Mouse (Mus musculus) ES-E14 (cell line): ENCODE data around the gene Wdr12. TPM values are rescaled to one million over a fixed set of nuclear protein-coding genes. Genes with fewer than 3 reads are reported as not detected.
A peak's percentile ranks its signal among the peaks of the same experiment; 100 is the strongest.

Experiments used
- DNase-seq: peaks from one replicate; pipeline ENCODE4 v3.0.0-alpha.2; 2013; ENCODE audit warnings: low read depth, low spot score
- H3K27ac ChIP-seq: 2 replicates; pipeline ENCODE4 v1.5.1; 2012; ENCODE audit warnings: low read depth, mild to moderate bottlenecking, low read length, moderate library complexity, mixed read lengths; ENCODE audit not compliant: poor library complexity, insufficient read depth, severe bottlenecking
- H3K36me3 ChIP-seq: 2 replicates; pipeline ENCODE4 v1.6.1; 2012; ENCODE audit warnings: mild to moderate bottlenecking, low read length, moderate library complexity, mixed read lengths; ENCODE audit not compliant: control insufficient read depth, poor library complexity, insufficient read depth, severe bottlenecking
- H3K4me1 ChIP-seq, 2 experiments: fragments of 150-350 bp in 1 of 2; sonication (generic) in 1 of 2; 2 replicates each; pipeline ENCODE4 v1.6.1; 2012; ENCODE audit warnings: low read length in 2 of 2, mild to moderate bottlenecking in 1 of 2, mixed read lengths in 1 of 2; ENCODE audit not compliant: control insufficient read depth in 2 of 2, insufficient read depth in 2 of 2, poor library complexity in 1 of 2
- H3K4me3 ChIP-seq, 2 experiments: fragments of 150-350 bp in 1 of 2; sonication (generic) in 1 of 2; 2 replicates each; pipeline ENCODE4 v1.5.1; 2012; ENCODE audit warnings: low read length in 2 of 2, low read depth in 1 of 2, mild to moderate bottlenecking in 1 of 2, mixed read lengths in 1 of 2; ENCODE audit not compliant: insufficient read depth in 1 of 2, poor library complexity in 1 of 2, severe bottlenecking in 1 of 2
- H3K9ac ChIP-seq: 2 replicates; pipeline ENCODE4 v1.6.1; 2012; ENCODE audit warnings: low read depth, mild to moderate bottlenecking, low read length, mixed read lengths; ENCODE audit not compliant: poor library complexity, insufficient read depth, severe bottlenecking
- H3K9me3 ChIP-seq: fragments of 150-350 bp; sonication (generic); 2 replicates; pipeline ENCODE4 v1.6.1; 2012; ENCODE audit warnings: low read depth, mild to moderate bottlenecking, low read length; ENCODE audit not compliant: control insufficient read depth, insufficient read depth
- CHD2 ChIP-seq: IDR thresholded peaks from 2 replicates; pipeline ENCODE4 v1.6.1; 2014; ENCODE audit warnings: mild to moderate bottlenecking, low read depth, low read length, inconsistent platforms
- HCFC1 ChIP-seq: IDR thresholded peaks from 2 replicates; pipeline ENCODE4 v1.6.1; 2012; ENCODE audit warnings: low read length, inconsistent platforms, borderline replicate concordance; ENCODE audit not compliant: insufficient read depth
- MAFK ChIP-seq: IDR thresholded peaks from 2 replicates; pipeline ENCODE4 v1.6.1; 2014; ENCODE audit warnings: mild to moderate bottlenecking, low read depth, low read length, inconsistent platforms; ENCODE audit not compliant: insufficient read depth
- ZC3H11A ChIP-seq: IDR thresholded peaks from 2 replicates; pipeline ENCODE4 v1.6.1; 2012; ENCODE audit warnings: low read depth, mild to moderate bottlenecking, inconsistent platforms, low read length, borderline replicate concordance
- ZNF384 ChIP-seq: IDR thresholded peaks from 2 replicates; pipeline ENCODE4 v1.6.1; 2012; ENCODE audit warnings: low read depth, low read length, inconsistent platforms
- in situ Hi-C, 2 experiments: fragments of 600-800 bp; cut with MboI; formaldehyde crosslinking; loops; one replicate each; pipeline ENCODE4 v1.15.1; 2025; ENCODE audit warnings: low sequenced_read_pairs in 2 of 2, inconsistent platforms in 1 of 2; ENCODE audit not compliant: unreplicated experiment in 2 of 2
- total RNA-seq: library from RNA; depleted of rRNA; stranded (reverse); fragments of 300-350 nt; gene quantifications from 2 replicates; pipeline ENCODE4 v1.2.3, GENCODE M21; 2012; rRNA removed

The Wdr12 gene
- total RNA-seq, 1 experiment = 71.2 TPM

- Histone ChIP-seq H3K4me1 (no peaks in the 10 kb centered on the region), H3K36me3 (no peaks in the 10 kb centered on the region), H3K4me3 (no peak overlapping the region), H3K27ac (no peak overlapping the region), H3K9ac (no peak overlapping the region), H3K9me3 (no peaks in the 10 kb centered on the region)
- no peak for DNase-seq
- TF ChIP-seq CHD2 = no peak
- no peak for TF ChIP-seq ZC3H11A
- no peak for TF ChIP-seq MAFK
- no peak for TF ChIP-seq ZNF384
- no peak for TF ChIP-seq HCFC1
- in situ Hi-C loops = no loop called here
Measured at GRCm38 (mm10) chr1:60044595-60044994, 53.9 kb downstream of the Wdr12 start.

DNA sequence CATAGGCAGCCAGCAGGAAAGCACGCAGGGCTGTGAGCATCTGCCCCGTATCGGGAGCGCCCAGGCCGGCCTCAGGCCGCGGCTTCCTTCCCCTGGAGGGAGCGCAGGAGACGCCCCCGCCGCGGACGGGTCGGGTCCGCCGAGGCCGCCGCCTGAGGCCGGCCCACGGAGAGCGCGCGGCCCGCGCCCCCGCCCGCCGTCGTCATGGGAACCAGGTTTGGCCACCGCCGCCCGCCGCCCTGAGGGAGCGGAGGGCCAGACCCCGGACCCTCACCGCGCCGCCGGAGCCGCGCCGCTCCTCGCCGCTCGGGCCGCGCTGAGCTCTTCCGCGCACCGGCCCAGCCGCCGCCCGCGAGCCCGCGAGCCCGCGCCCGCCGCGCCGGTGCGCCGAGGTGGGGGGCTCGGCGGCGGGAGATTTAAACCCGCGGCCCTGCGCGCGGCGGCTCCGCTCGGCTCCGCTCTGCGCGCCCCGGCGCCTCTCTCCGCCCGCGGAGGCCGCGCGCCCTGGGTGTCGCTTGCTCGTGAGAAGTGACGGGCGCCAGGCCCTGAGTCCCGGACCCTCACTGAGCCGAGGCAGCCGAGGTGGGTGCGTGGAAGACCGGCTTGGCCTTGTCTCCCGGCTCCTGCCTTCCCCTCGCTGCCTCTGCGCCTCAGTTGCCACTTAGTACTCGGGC is 55.5 kb downstream of the Wdr12 start, which contains the start of gene Ica1l:
TSS of gene Ica1l (minus strand) at position 389 of the 674 bp plus-strand sequence.
- Histone ChIP-seq H3K27ac (no peak within 1 kb of the TSS), H3K4me1 (no peaks in the 10 kb centered on the region), H3K4me3 (peak within 1 kb of the TSS; percentile 80 to 85), H3K9me3 (no peaks in the 10 kb centered on the region), H3K9ac (peak within 1 kb of the TSS; percentile 80), H3K36me3 (no peaks in the 10 kb centered on the region)
- TF ChIP-seq HCFC1 (no peak), CHD2 (no peak), MAFK (no peak), ZNF384 (no peak), ZC3H11A (no peak)
- in situ Hi-C loops = no loop called here
- no peak for DNase-seq

- peak overlapping the region; percentile 76 to 80 for H3K4me3 ChIP-seq
- no peak overlapping the region for H3K27ac ChIP-seq
- H3K36me3 ChIP-seq = no peaks in the 10 kb centered on the region
- in situ Hi-C loops = no loop called here
- no peak for TF ChIP-seq CHD2
- TF ChIP-seq MAFK = no peak
- TF ChIP-seq ZC3H11A = no peak
- TF ChIP-seq HCFC1 = no peak
- TF ChIP-seq ZNF384 = no peak
- DNase-seq = no peak
- H3K9ac ChIP-seq = peak overlapping the region; percentile 80
- H3K4me1 ChIP-seq = no peaks in the 10 kb centered on the region
- H3K9me3 ChIP-seq = no peaks in the 10 kb centered on the region
Measured at GRCm38 (mm10) chr1:60042398-60042795, 56.0 kb downstream of the Wdr12 start.

DNA sequence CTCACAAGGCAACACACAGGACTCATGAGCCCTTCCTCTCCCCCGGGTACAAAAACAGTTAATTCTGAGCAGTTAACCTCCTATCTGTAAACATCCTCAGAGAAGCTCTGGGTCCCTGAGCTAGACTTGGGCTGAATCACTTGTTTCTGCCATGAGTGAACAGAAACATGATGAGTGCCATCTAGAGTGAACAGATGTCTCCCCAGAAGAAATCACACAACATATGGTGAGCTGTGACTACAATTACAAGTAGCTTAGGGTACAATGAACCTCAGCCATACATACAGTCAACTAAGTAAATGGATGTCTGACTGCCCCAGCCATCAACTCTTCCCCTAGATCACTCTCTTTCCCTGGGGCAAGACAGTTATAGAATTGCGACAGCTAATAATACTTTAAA is 63.4 kb downstream of the Wdr12 start:
- H3K9ac ChIP-seq = no peak overlapping the region
- no peaks in the 10 kb centered on the region for H3K4me1 ChIP-seq
- H3K36me3 ChIP-seq = no peaks in the 10 kb centered on the region
- TF ChIP-seq MAFK (no peak), ZC3H11A (no peak), HCFC1 (no peak), CHD2 (no peak), ZNF384 (no peak)
- DNase-seq = no peak
- H3K4me3 ChIP-seq = no peak overlapping the region
- H3K27ac ChIP-seq = no peak overlapping the region
- in situ Hi-C loops = no loop called here
- H3K9me3 ChIP-seq = no peaks in the 10 kb centered on the region

Other genes starting within 250 kb of the Wdr12 start
- gene Fam117b, start 185.6 kb downstream of the Wdr12 start, total RNA-seq = 9.4 and 9.9 TPM in 2 replicates
- gene Ica1l, start 55.5 kb downstream of the Wdr12 start, total RNA-seq = 1.3 and 2.5 TPM in 2 replicates
- gene Carf, start 398 bp downstream of the Wdr12 start, total RNA-seq = 4.3 and 5.4 TPM in 2 replicates
- 14.9 and 21.0 TPM in 2 replicates for gene Nbeal1, start 82.0 kb upstream of the Wdr12 start, total RNA-seq
- 45.9 and 51.0 TPM in 2 replicates for gene Cyp20a1, start 244.7 kb upstream of the Wdr12 start, total RNA-seq